Mouse (Mus musculus) liver, postnatal 0 days (tissue): ENCODE data around the gene Sbf2.

Experiments
- CTCF ChIP-seq: sonication (generic); IDR thresholded peaks from 2 replicates; pipeline ENCODE4 v1.5.1; 2016; ENCODE audit warnings: antibody characterized with exemption, low read depth
- EP300 ChIP-seq: IDR thresholded peaks from 2 replicates; pipeline ENCODE4 v1.6.1; 2016; ENCODE audit warnings: antibody characterized with exemption, low read depth, mild to moderate bottlenecking

GRCm38 (mm10) chr7:110325381-110326110 lies 289.2 kb downstream of the Sbf2 start:
- TF ChIP-seq CTCF (no peak), EP300 (no peak)
